Mouse (Mus musculus): ENCODE results near the gene Ccdc107. TPM values are rescaled to one million over a fixed set of nuclear protein-coding genes. Genes with fewer than 3 reads are reported as not detected.
A peak's percentile ranks its signal among the peaks of the same experiment; 100 is the strongest.

Ccdc107 gene
- polyA plus RNA-seq, 1 experiment from 2014 or later = 24.2 TPM

DNA sequence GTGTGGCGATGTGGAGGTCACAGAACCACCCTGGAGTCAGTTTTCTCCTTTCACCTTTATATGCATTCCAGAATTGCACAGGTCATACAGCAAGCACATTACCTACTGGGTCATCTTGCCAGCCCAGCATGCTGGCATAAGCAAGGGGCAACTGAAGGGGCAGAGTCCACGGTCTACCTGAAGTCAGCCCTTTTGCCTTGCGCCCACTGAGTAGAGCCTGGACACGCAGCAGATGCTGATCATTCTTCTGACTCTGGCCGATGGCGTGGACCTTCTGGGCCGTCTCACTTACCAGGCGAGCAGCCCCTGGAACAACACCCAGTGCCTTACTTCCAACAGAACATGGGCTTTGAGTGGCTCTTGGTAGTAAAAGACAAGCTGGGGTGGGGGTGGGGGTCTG is 4.7 kb downstream of the Ccdc107 start:
- Histone ChIP-seq H3K36me3 (ENCODE audit: inconsistent target) (no peaks in the 10 kb centered on the region), H3K4me3 (ENCODE audit: inconsistent target) (no peak overlapping the region), H3K27ac (no peak overlapping the region), H3K79me2 (ENCODE audit: inconsistent target) (no peaks in the 10 kb centered on the region)
- 95% methylated on average over 8 of the region's 8 CpGs for WGBS (ENCODE audit: missing documents)

DNA sequence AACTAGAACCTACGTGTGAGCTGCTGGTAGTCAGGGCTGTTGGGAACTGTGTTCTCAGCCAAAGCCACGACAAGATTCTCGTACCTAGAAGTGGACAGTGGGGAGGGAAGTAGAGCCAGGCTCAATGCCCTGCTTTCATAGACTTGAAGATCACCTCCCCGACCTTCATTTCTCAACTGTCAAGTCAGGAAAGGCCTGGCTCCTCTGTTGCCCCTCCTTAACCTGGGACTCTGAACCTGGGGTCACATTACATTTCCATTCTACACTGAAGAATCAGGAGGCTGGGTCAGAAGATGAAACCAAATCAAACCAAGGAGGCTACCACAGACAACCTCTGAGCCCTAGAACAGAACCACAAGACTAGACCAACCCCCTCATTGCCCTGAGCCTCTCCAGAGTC is 5.2 kb downstream of the Ccdc107 start:
- peak overlapping the region; percentile 49; the same call in 1 of the 2 replicates for H3K4me3 ChIP-seq (ENCODE audit: inconsistent target)
- no peaks in the 10 kb centered on the region for H3K36me3 ChIP-seq (ENCODE audit: inconsistent target)
- H3K79me2 ChIP-seq (ENCODE audit: inconsistent target) = no peaks in the 10 kb centered on the region
- no peak overlapping the region for H3K27ac ChIP-seq
- 78% methylated on average over 4 of the region's 4 CpGs for WGBS (ENCODE audit: missing documents)

DNA sequence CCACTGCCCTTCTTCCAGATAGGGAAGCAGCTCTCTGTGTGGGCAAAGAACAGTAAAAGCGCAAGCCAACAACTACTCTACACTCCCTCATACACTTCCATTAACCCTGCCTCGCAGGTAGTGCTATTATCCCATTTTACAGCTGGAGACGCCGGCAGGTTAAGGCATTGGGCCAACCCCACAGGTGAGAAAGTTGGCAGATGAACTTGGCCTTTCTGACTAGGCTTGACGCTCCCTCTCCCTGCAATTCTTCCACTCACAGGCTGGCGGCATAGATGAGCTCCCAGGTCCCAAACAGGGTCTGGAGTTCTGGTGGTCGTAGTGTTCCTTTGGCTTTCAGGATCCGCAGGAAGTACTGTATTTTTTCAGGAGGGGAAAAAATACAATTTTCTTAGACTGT is 6.3 kb downstream of the Ccdc107 start:
- 5% methylated on average over 8 of the region's 8 CpGs for WGBS (ENCODE audit: missing documents)
- peak overlapping the region; percentile 52 for H3K27ac ChIP-seq
- no peaks in the 10 kb centered on the region for H3K36me3 ChIP-seq (ENCODE audit: inconsistent target)
- H3K79me2 ChIP-seq (ENCODE audit: inconsistent target) = no peaks in the 10 kb centered on the region
- peak overlapping the region; percentile 49 for H3K4me3 ChIP-seq (ENCODE audit: inconsistent target)

DNA sequence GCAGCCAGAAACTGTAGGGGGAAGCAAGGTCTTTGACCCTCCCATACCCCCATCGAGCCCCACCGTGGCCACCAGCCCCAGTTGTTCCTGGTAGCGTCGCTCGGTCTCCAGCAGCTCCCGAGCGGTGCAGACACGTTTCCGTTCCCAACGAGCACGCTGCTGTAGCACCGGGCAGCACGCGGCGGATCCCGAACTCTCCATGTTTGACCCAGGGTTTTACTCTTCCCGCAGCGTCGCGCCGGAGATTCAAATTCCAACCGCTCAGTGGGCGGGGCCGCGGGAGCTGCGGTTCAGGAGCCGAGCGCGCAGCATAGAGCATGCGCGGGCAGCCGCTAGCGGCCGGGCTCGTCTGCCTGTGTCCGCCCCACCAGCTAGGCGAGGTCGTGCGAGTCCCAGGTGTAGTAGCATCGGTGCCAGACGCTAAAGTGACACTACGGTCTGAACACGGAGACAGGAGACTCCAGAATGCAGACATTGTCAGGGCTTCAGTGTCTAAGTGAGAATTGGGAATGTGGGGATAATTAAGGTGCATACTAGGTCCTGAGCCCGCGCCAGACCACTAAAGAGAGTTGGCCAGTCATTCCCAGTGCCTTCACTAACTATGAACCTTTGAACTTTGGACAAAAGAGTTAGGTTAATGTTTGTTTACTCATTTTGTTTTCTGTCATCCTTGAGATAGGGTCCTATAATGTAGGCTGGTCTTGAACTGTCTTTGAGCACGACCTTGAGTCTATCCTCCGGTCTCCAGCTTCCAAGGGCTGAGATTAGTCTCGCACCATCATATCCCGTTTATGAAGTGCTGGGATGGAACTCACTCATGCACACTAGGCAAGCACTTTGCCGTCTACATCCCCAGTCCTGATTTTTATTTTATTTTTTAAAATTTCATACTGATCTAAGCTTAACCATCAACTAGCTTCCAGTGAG is 7.0 kb downstream of the Ccdc107 start, which contains the start of gene Arhgef39:
Gene Arhgef39, minus strand, starts transcription at position 289 of the 927 bp plus-strand sequence.
- WGBS (ENCODE audit: missing documents) = 8% methylated on average over 46 of the region's 50 CpGs
- H3K4me3 ChIP-seq (ENCODE audit: inconsistent target) = peak within 1 kb of the TSS; percentile 49
- peak within 1 kb of the TSS; percentile 52 for H3K27ac ChIP-seq
- H3K36me3 ChIP-seq (ENCODE audit: inconsistent target) = no peaks in the 10 kb centered on the region
- no peaks in the 10 kb centered on the region for H3K79me2 ChIP-seq (ENCODE audit: inconsistent target)

GRCm38 (mm10) chr4:43503041-43503440 is 10.3 kb downstream of the Ccdc107 start:
- Histone ChIP-seq H3K27ac (no peak overlapping the region), H3K79me2 (ENCODE audit: inconsistent target) (no peaks in the 10 kb centered on the region), H3K4me3 (ENCODE audit: inconsistent target) (no peak overlapping the region), H3K36me3 (ENCODE audit: inconsistent target) (no peaks in the 10 kb centered on the region)
- 100% methylated on average over 2 of the region's 2 CpGs for WGBS (ENCODE audit: missing documents)

DNA sequence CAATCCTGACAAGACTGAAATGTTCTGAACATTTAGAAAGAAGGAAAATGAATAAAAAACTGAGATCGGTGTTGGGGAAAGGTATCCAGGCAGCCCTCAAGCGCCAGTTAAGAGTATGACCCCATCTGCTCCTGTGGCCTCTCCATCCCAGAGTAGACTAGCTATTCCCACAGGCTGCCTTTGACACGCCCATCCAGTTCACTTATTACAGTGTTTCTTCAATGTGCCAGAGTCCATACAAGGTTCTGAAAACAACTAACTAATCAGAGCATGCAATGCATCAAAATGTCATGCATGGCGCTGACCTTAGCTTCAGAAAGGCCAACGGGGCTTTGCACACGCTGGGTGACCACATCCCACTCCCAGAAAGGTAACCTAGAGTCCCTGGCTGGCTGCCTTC is 10.8 kb downstream of the Ccdc107 start:
- 89% methylated on average over 6 of the region's 6 CpGs for WGBS (ENCODE audit: missing documents)
- no peaks in the 10 kb centered on the region for H3K79me2 ChIP-seq (ENCODE audit: inconsistent target)
- no peaks in the 10 kb centered on the region for H3K36me3 ChIP-seq (ENCODE audit: inconsistent target)
- no peak overlapping the region for H3K4me3 ChIP-seq (ENCODE audit: inconsistent target)
- no peak overlapping the region for H3K27ac ChIP-seq

DNA sequence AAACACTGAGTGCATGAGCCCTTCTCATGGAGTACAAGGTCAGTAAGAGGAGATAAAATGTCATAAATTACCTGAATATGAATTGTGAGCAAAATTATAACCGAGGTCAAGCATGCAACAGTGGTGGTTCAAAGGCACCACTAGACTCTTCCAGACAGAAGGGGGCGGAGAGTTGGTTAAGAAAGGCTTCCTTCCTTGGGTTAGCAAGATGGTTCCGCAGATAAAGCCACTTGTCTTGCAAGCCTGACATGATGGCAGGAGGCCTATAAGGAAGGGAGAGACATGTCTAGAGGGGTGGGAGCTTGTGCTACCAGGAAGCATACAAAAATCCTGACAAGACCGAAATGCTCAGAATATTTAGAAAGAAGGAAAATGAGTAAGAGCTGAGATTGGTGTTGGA is 11.6 kb downstream of the Ccdc107 start:
- H3K4me3 ChIP-seq (ENCODE audit: inconsistent target) = no peak overlapping the region
- H3K27ac ChIP-seq = no peak overlapping the region
- H3K79me2 ChIP-seq (ENCODE audit: inconsistent target) = no peaks in the 10 kb centered on the region
- WGBS (ENCODE audit: missing documents) = 25% methylated on average over 4 of the region's 4 CpGs
- no peaks in the 10 kb centered on the region for H3K36me3 ChIP-seq (ENCODE audit: inconsistent target)

- 89% methylated on average over 8 of the region's 8 CpGs for WGBS (ENCODE audit: missing documents)
- Histone ChIP-seq H3K36me3 (ENCODE audit: inconsistent target) (no peaks in the 10 kb centered on the region), H3K27ac (no peak overlapping the region), H3K4me3 (ENCODE audit: inconsistent target) (no peak overlapping the region), H3K79me2 (ENCODE audit: inconsistent target) (no peaks in the 10 kb centered on the region)
Observed at GRCm38 (mm10) chr4:43506074-43506473, 13.4 kb downstream of the Ccdc107 start.

DNA sequence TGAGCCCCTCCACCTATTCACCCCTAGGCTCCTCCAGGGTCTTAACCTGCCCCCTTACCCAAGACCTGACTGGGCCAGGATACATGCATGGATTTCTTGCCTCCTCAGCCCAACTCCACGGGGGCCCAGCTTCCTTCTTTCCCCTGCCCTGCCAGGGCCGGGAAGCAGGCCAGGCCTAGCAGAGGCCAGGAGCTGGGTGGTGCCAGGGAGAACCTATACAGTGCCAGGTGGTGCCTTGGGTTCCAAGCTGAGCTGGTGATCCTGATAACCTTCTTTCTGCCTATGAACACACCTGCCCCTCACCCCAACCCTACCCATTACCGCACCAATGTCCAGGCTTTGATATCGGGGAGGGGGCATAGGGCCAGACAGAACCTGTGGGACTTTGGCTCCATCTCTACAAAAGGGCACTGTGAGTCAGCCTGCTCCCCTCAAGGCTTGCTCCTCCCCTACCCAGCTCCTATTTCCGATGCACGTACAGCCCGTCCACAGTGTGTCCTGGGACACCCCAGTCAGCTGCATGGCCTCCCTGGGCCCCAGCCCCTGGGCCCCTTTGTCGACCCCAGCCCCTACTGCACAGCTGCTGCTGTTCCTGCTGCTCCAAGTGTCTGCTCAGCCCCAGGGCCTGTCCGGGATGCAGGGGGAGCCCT is 14.0 kb downstream of the Ccdc107 start, which contains the start of gene Car9:
Gene Car9, plus strand, starts transcription at position 431 of the 650 bp plus-strand sequence.
- Histone ChIP-seq H3K79me2 (ENCODE audit: inconsistent target) (no peaks in the 10 kb centered on the region), H3K27ac (no peak within 1 kb of the TSS), H3K4me3 (ENCODE audit: inconsistent target) (peak within 1 kb of the TSS; percentile 62; the same call in 1 of the 2 replicates), H3K36me3 (ENCODE audit: inconsistent target) (no peaks in the 10 kb centered on the region)
- WGBS (ENCODE audit: missing documents) = 78% methylated on average over 9 of the region's 9 CpGs

DNA sequence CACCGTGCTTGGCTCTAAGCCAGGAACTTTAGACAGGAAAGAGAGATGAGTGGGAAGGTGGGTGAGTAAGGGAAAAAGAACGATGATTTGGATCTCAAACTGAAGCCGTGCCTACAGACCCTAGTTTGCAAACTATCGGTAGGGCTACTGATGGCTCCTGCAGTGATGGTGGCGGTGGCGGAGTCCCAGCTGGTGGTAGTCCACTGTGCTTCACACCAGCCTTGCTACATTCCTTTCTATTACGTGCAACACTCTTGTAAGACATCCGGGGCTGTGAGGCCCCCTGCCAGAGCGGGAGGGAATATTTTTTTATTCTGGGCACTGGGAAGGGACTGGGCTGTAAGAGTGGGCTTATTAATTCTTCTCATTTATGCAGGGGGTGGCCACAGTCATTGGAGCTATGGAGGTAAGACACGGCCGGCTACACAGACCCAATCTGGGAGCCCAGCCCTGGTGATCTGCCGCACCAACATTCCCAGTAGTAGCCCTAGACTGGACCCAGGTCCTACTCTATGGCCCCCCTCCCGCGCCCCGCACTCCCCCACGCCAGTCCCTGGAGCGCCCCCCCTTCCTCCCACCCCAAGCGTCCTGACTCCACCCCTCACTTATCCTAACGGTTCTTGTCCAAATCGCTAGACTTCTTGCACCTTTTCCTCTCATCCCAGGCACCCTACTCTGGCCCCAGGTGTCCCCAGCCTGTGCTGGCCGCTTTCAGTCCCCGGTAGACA is 15.4 kb downstream of the Ccdc107 start:
- Histone ChIP-seq H3K36me3 (ENCODE audit: inconsistent target) (no peaks in the 10 kb centered on the region), H3K27ac (peak overlapping the region; percentile 64), H3K4me3 (ENCODE audit: inconsistent target) (peak overlapping the region; percentile 62), H3K79me2 (ENCODE audit: inconsistent target) (no peaks in the 10 kb centered on the region)
- WGBS (ENCODE audit: missing documents) = 5% methylated on average over 19 of the region's 22 CpGs

DNA sequence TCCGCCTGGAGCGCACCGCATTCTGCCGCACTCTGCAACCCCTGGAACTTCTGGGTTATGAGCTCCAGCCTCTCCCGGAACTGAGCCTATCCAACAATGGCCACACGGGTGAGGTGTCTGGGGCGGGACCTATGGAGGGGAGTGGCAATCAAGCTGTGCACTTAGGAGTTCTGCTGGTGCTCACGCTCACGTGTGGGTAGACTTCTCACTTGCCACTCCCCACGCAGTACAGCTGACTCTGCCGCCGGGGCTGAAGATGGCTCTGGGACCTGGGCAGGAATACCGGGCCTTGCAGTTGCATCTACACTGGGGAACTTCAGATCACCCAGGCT is 15.9 kb downstream of the Ccdc107 start:
- H3K27ac ChIP-seq = peak overlapping the region; percentile 64

DNA sequence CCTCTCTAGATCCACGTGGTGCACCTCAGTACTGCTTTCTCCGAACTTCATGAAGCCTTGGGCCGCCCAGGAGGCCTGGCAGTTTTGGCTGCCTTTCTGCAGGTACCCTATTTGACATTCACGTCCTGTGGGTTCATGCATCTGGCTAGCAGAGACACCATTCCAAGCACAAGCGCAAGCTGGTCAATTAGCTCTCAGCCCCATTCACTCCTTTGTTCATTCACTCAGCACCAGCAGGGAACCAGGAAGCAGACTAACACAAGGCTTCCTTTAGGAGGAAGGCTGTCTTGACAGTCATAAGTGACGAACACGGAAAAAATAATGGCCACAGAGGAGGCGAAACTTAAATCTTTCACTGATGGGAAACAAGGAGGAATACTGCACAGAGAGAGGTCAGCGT is 16.4 kb downstream of the Ccdc107 start:
- H3K36me3 ChIP-seq (ENCODE audit: inconsistent target) = no peaks in the 10 kb centered on the region
- 1% methylated on average over 9 of the region's 9 CpGs for WGBS (ENCODE audit: missing documents)
- H3K79me2 ChIP-seq (ENCODE audit: inconsistent target) = no peaks in the 10 kb centered on the region
- H3K27ac ChIP-seq = peak overlapping the region; percentile 64
- H3K4me3 ChIP-seq (ENCODE audit: inconsistent target) = peak overlapping the region; percentile 62

More for the DNA sequence above, 15.9 kb downstream of the Ccdc107 start:
- no peaks in the 10 kb centered on the region for H3K36me3 ChIP-seq (ENCODE audit: inconsistent target)
- no peaks in the 10 kb centered on the region for H3K79me2 ChIP-seq (ENCODE audit: inconsistent target)
- 1% methylated on average over 13 of the region's 13 CpGs for WGBS (ENCODE audit: missing documents)
- peak overlapping the region; percentile 62 for H3K4me3 ChIP-seq (ENCODE audit: inconsistent target)

DNA sequence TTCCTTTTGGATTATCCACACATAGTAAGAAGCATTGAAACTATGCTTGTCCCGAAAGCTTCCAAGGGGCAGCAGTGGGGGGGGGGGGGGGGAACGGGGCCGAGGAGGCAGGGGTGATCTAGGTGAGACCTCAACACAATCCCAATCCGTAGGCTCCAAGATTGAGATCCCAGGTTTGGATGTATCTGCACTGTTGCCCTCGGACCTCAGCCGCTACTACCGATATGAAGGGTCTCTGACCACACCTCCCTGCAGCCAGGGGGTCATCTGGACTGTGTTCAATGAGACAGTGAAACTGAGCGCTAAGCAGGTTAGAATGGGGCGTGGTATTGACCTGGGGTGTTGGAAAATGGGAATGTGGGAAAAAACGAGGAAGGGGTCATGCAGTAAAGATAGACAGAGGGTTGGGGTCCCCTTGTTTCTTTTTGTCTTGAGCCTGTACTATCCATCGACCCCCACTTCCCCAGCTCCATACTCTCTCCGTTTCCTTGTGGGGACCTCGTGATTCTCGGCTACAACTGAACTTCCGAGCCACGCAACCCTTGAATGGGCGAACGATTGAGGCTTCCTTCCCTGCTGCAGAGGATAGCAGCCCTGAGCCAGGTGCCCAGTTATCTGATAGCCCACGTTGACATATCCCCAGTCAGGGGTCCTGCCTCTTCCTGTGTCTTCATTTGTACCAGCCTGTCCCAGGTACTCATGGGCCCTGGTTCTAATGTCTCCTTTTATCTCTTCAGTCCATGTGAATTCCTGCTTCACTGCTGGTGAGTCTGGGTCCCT is 19.2 kb downstream of the Ccdc107 start:
- WGBS (ENCODE audit: missing documents) = 93% methylated on average over 19 of the region's 19 CpGs

GRCm38 (mm10) chr4:43512653-43513052 is 20.0 kb downstream of the Ccdc107 start:
- no peak overlapping the region for H3K27ac ChIP-seq
- H3K4me3 ChIP-seq (ENCODE audit: inconsistent target) = no peak overlapping the region
- no peaks in the 10 kb centered on the region for H3K79me2 ChIP-seq (ENCODE audit: inconsistent target)
- no peaks in the 10 kb centered on the region for H3K36me3 ChIP-seq (ENCODE audit: inconsistent target)
- WGBS (ENCODE audit: missing documents) = 90% methylated on average over 7 of the region's 7 CpGs

More for the DNA sequence above, 19.2 kb downstream of the Ccdc107 start:
- no peaks in the 10 kb centered on the region for H3K79me2 ChIP-seq (ENCODE audit: inconsistent target)
- H3K4me3 ChIP-seq (ENCODE audit: inconsistent target) = no peak overlapping the region
- H3K36me3 ChIP-seq (ENCODE audit: inconsistent target) = no peaks in the 10 kb centered on the region
- no peak overlapping the region for H3K27ac ChIP-seq

All from macrophage (primary cell).